Mouse (Mus musculus): ENCODE measurements around the gene Krtap16-3. TPM values are rescaled to one million over a fixed set of nuclear protein-coding genes. Genes with fewer than 3 reads are reported as not detected.

Gene Krtap16-3
- not detected in 2 replicates for polyA plus RNA-seq (2012; rRNA removed)

GRCm38 (mm10) chr16:88962773-88963172, at the start of gene Krtap16-3:
Krtap16-3 (minus strand) TSS chr16:88962873.

DNA sequence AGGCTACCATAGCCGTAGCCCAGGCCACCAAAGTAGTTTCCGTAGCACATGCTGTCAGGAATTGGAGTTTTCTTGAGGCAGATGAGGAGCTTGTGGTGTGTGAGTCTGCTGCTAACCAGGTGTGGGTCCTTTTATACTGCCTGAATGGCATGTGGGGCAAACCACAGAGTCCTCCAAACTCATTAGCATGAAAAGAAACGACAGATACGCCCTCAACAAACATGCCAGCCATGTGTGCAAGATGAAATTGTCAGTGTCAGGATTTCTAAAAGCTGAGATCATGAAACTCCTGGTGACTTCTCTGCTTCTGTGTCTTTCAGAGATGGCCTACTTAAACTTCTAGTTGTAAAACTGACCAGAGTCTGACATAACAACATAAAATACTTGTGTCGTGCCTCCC, 48.0 kb upstream of the Krtap16-3 start, which contains the start of gene Krtap22-2:
TSS of gene Krtap22-2 (minus strand) at position 101 of the 400 bp plus-strand sequence.

DNA sequence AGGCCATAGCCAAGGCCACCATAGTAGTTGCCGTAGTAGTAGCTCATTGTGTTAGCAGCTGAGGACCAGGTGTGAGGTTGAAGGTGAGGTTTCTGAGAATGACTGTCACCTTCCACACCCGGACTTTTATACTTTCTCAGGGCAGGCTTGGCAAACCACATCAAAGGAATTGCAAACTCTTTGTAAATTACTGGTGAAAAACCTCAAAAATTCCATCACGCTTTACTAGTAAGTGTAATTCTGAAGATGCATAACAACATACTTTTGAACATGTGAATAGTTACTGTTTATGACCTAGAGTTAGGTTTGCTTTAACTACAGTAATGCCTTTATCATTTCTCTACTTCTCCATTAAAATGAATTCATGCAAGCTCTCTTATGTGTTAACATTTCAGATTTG, 30.5 kb downstream of the Krtap16-3 start, which contains the start of gene Krtap19-9b:
TSS of gene Krtap19-9b (minus strand) at position 101 of the 400 bp plus-strand sequence.

Other genes with a start within 250 kb of the Krtap16-3 start
- gene Krtap13-1, start 234.0 kb downstream of the Krtap16-3 start, polyA plus RNA-seq (2012; rRNA removed), result not detected in 2 replicates
- not detected in 2 replicates for gene Krtap13, start 211.2 kb downstream of the Krtap16-3 start, polyA plus RNA-seq (2012; rRNA removed)
- not detected in 2 replicates for gene 2310034C09Rik, start 204.0 kb downstream of the Krtap16-3 start, polyA plus RNA-seq (2012; rRNA removed)
- not detected in 2 replicates for gene 2310057N15Rik, start 188.7 kb downstream of the Krtap16-3 start, polyA plus RNA-seq (2012; rRNA removed)
- not detected in 2 replicates for gene Gm5965, start 185.0 kb downstream of the Krtap16-3 start, polyA plus RNA-seq (2012; rRNA removed)
- gene Gm20741, start 150.7 kb downstream of the Krtap16-3 start, polyA plus RNA-seq (2012; rRNA removed), result not detected in 2 replicates
- gene Krtap15, start 142.7 kb downstream of the Krtap16-3 start, polyA plus RNA-seq (2012; rRNA removed), result not detected in 2 replicates
- gene Krtap14, start 136.7 kb downstream of the Krtap16-3 start, polyA plus RNA-seq (2012; rRNA removed), result not detected in 2 replicates
- gene Krtap19-1, start 93.5 kb downstream of the Krtap16-3 start, polyA plus RNA-seq (2012; rRNA removed), result not detected in 2 replicates
- not detected in 2 replicates for gene Krtap19-2, start 88.6 kb downstream of the Krtap16-3 start, polyA plus RNA-seq (2012; rRNA removed)
- not detected in 2 replicates for gene Krtap19-3, start 84.8 kb downstream of the Krtap16-3 start, polyA plus RNA-seq (2012; rRNA removed)
- gene Krtap19-4, start 77.8 kb downstream of the Krtap16-3 start, polyA plus RNA-seq (2012; rRNA removed), result not detected in 2 replicates
- not detected in 2 replicates for gene Krtap19-5, start 66.4 kb downstream of the Krtap16-3 start, polyA plus RNA-seq (2012; rRNA removed)
- gene Krtap19-9b, start 30.6 kb downstream of the Krtap16-3 start, polyA plus RNA-seq (2012; rRNA removed), result not detected in 2 replicates
- gene Krtap22-2, start 47.9 kb upstream of the Krtap16-3 start, polyA plus RNA-seq (2012; rRNA removed), result not detected in 2 replicates
- gene Gm10229, start 52.4 kb upstream of the Krtap16-3 start, polyA plus RNA-seq (2012; rRNA removed), result not detected in 2 replicates
- gene Krtap6-1, start 68.8 kb upstream of the Krtap16-3 start, polyA plus RNA-seq (2012; rRNA removed), result not detected in 2 replicates
- gene Gm10228, start 78.6 kb upstream of the Krtap16-3 start, polyA plus RNA-seq (2012; rRNA removed), result not detected in 2 replicates
- gene Krtap6-5, start 85.0 kb upstream of the Krtap16-3 start, polyA plus RNA-seq (2012; rRNA removed), result not detected in 2 replicates
- gene 1110025L11Rik, start 101.1 kb upstream of the Krtap16-3 start, polyA plus RNA-seq (2012; rRNA removed), result not detected in 2 replicates
- gene Krtap6-3, start 121.1 kb upstream of the Krtap16-3 start, polyA plus RNA-seq (2012; rRNA removed), result not detected in 2 replicates
- gene Gm6358, start 178.0 kb upstream of the Krtap16-3 start, polyA plus RNA-seq (2012; rRNA removed), result not detected in 2 replicates
- not detected in 2 replicates for gene Gm10061, start 188.2 kb upstream of the Krtap16-3 start, polyA plus RNA-seq (2012; rRNA removed)
- not detected in 2 replicates for gene Gm9789, start 195.1 kb upstream of the Krtap16-3 start, polyA plus RNA-seq (2012; rRNA removed)
- gene Gm7735, start 206.6 kb upstream of the Krtap16-3 start, polyA plus RNA-seq (2012; rRNA removed), result not detected in 2 replicates
- gene 1110057P08Rik, start 211.9 kb upstream of the Krtap16-3 start, polyA plus RNA-seq (2012; rRNA removed), result not detected in 2 replicates
- not detected in 2 replicates for gene Krtap20-2, start 243.0 kb upstream of the Krtap16-3 start, polyA plus RNA-seq (2012; rRNA removed)

All from liver, embryonic 14 days (tissue).